Mouse (Mus musculus): Measurements from ENCODE around the gene Def6. TPM values are rescaled to one million over a fixed set of nuclear protein-coding genes. Genes with fewer than 3 reads are reported as not detected.

Gene Def6
- 24.1 and 27.3 TPM in 2 replicates for polyA plus RNA-seq (2014; fragmentation: Nextera tagmentation; extraction: Ambion mirVana)

DNA sequence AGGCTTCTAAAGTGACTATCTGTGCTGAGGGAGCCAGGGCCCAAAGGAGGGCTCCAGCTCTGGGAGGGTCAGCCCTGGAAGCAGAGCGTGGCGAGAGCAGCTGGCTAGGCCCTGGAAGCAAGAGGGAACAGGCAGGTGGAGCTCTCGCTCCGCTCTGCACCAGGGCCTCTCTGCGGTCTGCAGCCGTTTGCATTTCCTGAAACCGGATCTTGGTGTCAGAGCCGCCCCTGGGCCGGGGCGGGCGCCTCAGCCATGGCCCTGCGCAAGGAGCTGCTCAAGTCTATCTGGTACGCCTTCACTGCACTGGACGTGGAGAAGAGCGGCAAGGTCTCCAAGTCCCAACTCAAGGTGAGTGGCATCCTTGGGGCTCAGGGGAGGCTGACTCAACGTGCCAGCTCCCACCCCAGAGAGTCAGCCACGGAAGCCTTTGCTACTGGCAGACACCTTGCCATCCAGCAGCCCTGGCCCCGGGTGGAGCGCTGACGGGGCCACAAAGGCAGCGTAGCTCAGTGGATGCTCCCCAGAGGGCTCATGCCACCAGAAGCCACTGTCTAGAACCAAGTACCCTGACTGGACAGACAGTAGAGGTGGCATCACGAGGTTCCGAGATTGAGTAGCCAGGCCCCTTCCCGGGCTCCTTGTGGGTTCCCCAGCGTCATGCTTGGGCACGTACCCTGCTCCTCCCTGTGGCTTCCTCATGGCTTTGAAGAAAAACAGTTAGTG is at the start of gene Def6:
TSS of gene Def6 (plus strand) at position 188 of the 723 bp plus-strand sequence.
- peak within 1 kb of the TSS; percentile 86 for H3K27ac ChIP-seq (ENCODE audit: low read depth, low read length)
- no peaks in the 10 kb centered on the region for H3K27me3 ChIP-seq (replicated peaks; ENCODE audit: control insufficient read depth, insufficient read depth, low read length)
- H3K36me3 ChIP-seq (ENCODE audit: control insufficient read depth, insufficient read depth, low read length): no peaks in the 10 kb centered on the region
- WGBS: 7% methylated on average over 26 of the region's 26 CpGs
- no peaks in the 10 kb centered on the region for H3K9me3 ChIP-seq (ENCODE audit: control insufficient read depth, low read length)
- H3K4me3 ChIP-seq (ENCODE audit: low read depth, low read length): peak within 1 kb of the TSS; percentile 63
- peak within 1 kb of the TSS; percentile 89 for H3K4me2 ChIP-seq
- DNase-seq (ENCODE audit: low spot score) (peak; percentile 87), ATAC-seq (replicated peaks; ENCODE audit: low FRiP score) (peak; percentile 84)
- peak within 1 kb of the TSS; percentile 84 for H3K9ac ChIP-seq (ENCODE audit: low read depth, low read length)
- peaks cover 35% of the 10 kb centered on the region for H3K4me1 ChIP-seq (replicated peaks; ENCODE audit: control insufficient read depth, insufficient read depth, low read length)

DNA sequence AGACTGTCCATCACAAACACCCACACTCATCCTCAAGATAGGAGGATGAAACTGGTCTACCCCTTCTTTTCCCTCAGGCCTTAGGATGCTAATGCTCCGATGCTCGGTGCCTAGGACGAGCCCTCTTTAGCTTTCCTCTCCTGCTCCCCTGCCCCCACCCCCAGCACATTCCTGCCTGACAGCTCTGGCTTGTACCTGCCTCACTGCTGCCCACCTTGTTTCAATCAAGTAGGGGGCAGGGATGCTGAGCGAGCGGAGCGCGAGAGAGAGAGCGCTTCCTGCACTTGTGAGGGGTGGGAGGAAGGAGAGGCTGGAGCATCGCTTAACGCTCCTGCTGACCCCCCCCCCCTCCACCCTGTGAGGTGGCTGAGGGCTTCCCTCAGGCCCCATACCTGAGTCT is 47.2 kb upstream of the Def6 start:
- H3K27ac ChIP-seq (ENCODE audit: low read depth, low read length): no peak overlapping the region
- DNase-seq (ENCODE audit: low spot score) (no peak), ATAC-seq (replicated peaks; ENCODE audit: low FRiP score) (no peak)
- H3K9ac ChIP-seq (ENCODE audit: low read depth, low read length): no peak overlapping the region
- H3K36me3 ChIP-seq (ENCODE audit: control insufficient read depth, insufficient read depth, low read length): no peaks in the 10 kb centered on the region
- no peak overlapping the region for H3K4me2 ChIP-seq
- no peaks in the 10 kb centered on the region for H3K9me3 ChIP-seq (ENCODE audit: control insufficient read depth, low read length)
- peaks cover 62% of the 10 kb centered on the region for H3K27me3 ChIP-seq (replicated peaks; ENCODE audit: control insufficient read depth, insufficient read depth, low read length)
- 17% methylated on average over 10 of the region's 10 CpGs for WGBS
- 0 out of 2 replicates have a peak, but pooled peaks cover 2% of the 10 kb centered on the region for H3K4me1 ChIP-seq (replicated peaks; ENCODE audit: control insufficient read depth, insufficient read depth, low read length)
- H3K4me3 ChIP-seq (ENCODE audit: low read depth, low read length): no peak overlapping the region

DNA sequence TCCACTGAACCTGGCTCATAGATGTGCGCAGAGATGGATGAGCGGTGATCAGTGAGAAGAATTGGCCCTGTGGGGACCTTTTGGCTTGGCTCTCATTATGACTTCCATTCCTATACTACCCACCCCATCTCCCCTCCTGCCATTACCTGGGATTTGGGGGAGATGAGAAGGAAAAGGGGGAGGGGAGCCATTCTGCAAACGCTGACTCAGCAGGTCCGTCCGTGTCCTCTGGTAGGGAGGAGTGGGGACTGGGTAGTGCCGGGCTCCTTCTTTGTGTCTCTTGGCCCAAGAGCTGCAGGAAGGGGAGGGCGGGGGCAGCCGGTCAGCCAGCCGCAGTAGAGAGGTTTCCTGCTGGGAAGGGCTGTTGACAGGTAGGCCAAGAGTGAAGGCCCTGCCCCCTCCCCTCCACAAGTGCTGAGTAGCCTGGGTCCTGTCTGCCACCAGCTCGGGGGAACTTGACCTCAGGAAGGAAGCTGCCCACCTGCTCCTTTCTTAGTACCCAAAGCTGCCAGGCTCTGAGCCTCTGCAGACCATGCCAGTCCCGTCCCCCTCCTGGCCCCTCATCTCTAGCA is 46.2 kb upstream of the Def6 start:
- Histone ChIP-seq H3K27ac (ENCODE audit: low read depth, low read length) (no peak overlapping the region), H3K4me3 (ENCODE audit: low read depth, low read length) (no peak overlapping the region), H3K4me1 (replicated peaks; ENCODE audit: control insufficient read depth, insufficient read depth, low read length) (0 out of 2 replicates have a peak, but pooled peaks cover 2% of the 10 kb centered on the region), H3K27me3 (replicated peaks; ENCODE audit: control insufficient read depth, insufficient read depth, low read length) (peaks cover 62% of the 10 kb centered on the region), H3K9me3 (ENCODE audit: control insufficient read depth, low read length) (no peaks in the 10 kb centered on the region), H3K4me2 (no peak overlapping the region), H3K36me3 (ENCODE audit: control insufficient read depth, insufficient read depth, low read length) (no peaks in the 10 kb centered on the region), H3K9ac (ENCODE audit: low read depth, low read length) (no peak overlapping the region)
- 21% methylated on average over 11 of the region's 11 CpGs for WGBS
- ATAC-seq (replicated peaks; ENCODE audit: low FRiP score): no peak
- no peak for DNase-seq (ENCODE audit: low spot score)

DNA sequence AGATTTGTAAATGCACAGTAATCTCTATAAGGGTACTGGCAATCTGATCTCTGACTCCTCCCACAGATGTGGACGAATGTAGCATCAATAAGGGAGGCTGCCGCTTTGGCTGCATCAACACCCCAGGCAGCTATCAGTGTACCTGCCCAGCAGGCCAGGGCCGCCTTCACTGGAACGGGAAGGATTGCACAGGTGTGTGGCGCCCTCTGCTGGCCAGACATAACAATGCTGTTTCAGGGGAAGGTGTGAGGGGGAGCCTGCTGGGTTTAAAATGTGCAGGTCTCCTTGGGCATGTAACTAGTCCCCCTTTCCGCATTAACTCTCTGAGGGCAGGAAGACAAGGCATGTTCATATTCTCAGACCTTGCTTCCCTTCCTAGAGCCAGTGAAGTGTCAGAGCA is 43.9 kb upstream of the Def6 start:
- Histone ChIP-seq H3K27ac (ENCODE audit: low read depth, low read length) (no peak overlapping the region), H3K4me2 (no peak overlapping the region), H3K36me3 (ENCODE audit: control insufficient read depth, insufficient read depth, low read length) (0 out of 2 replicates have a peak, but pooled peaks cover 2% of the 10 kb centered on the region), H3K9ac (ENCODE audit: low read depth, low read length) (no peak overlapping the region), H3K27me3 (replicated peaks; ENCODE audit: control insufficient read depth, insufficient read depth, low read length) (peaks cover 56% of the 10 kb centered on the region), H3K4me1 (replicated peaks; ENCODE audit: control insufficient read depth, insufficient read depth, low read length) (0 out of 2 replicates have a peak, but pooled peaks cover 2% of the 10 kb centered on the region), H3K4me3 (ENCODE audit: low read depth, low read length) (no peak overlapping the region), H3K9me3 (ENCODE audit: control insufficient read depth, low read length) (no peaks in the 10 kb centered on the region)
- WGBS: 5% methylated on average over 6 of the region's 6 CpGs
- DNase-seq (ENCODE audit: low spot score) (peak; percentile 77), ATAC-seq (replicated peaks; ENCODE audit: low FRiP score) (no peak)

DNA sequence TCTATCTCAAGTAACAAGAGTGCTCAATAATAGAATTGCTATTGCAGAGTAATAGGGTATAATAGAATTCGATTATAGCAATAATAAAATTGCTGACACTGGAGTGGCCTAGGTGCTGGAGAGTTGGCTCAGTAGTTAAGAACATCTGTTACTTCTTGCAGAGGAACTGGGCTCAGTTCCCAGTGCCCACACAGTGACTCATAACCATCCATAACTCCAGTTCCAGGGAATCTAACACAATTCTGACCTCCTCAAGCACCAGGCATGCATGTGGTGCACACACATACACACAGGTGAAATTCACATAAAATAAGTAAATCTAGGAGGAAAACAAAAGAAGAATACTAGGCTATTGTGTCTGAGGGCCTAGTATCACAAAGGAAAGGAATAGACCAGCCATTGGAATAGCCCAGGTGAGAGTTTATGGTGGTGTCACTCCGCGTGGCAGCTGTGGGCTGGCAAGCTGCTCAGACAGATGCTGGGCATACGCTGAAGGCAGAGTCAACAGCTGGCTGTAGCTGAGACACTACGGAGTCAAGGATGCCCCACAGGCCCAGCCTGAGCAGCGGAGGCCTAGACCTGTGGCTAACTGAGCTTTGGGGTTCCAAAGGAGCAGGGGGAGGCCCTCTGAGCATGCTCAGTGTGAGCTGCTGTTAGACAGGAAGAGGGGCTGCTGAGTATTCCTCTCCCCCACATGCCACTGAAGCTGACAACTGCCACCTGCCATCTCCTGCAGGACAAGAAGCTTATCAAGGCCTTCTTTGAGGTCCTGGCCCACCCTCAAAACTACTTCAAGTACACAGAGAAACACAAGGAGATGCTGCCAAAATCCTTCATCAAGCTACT is 36.9 kb upstream of the Def6 start:
- H3K27ac ChIP-seq (ENCODE audit: low read depth, low read length): no peak overlapping the region

DNA sequence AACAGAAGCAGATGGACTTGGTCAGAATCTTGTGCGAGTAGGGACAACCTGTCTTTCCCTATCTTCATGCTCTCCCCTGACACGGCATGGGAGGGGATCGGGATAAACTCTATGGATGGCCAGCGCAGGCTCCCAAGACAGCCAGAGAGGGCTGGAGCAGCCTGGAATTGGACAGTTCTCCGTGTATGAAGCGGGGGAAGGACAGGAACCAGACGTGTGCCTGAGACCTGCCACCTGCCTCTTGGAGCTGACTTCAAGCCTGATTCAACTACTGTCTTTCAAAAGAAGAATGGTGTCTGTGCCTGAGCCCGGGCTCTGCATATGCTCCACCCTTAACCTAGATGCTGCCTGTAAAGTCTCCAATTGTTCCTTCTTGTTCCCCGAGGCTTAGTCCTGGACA is 34.9 kb upstream of the Def6 start:
- WGBS: 64% methylated on average over 9 of the region's 9 CpGs
- H3K27ac ChIP-seq (ENCODE audit: low read depth, low read length): no peak overlapping the region
- no peak overlapping the region for H3K4me3 ChIP-seq (ENCODE audit: low read depth, low read length)
- no peak for ATAC-seq (replicated peaks; ENCODE audit: low FRiP score)
- H3K4me1 ChIP-seq (replicated peaks; ENCODE audit: control insufficient read depth, insufficient read depth, low read length): peaks cover 6% of the 10 kb centered on the region
- no peaks in the 10 kb centered on the region for H3K9me3 ChIP-seq (ENCODE audit: control insufficient read depth, low read length)
- 0 out of 2 replicates have a peak, but pooled peaks cover 2% of the 10 kb centered on the region for H3K36me3 ChIP-seq (ENCODE audit: control insufficient read depth, insufficient read depth, low read length)
- no peak overlapping the region for H3K4me2 ChIP-seq
- H3K9ac ChIP-seq (ENCODE audit: low read depth, low read length): no peak overlapping the region
- no peak for DNase-seq (ENCODE audit: low spot score)
- no peaks in the 10 kb centered on the region for H3K27me3 ChIP-seq (replicated peaks; ENCODE audit: control insufficient read depth, insufficient read depth, low read length)

More for the DNA sequence above, 36.9 kb upstream of the Def6 start:
- Histone ChIP-seq H3K9ac (ENCODE audit: low read depth, low read length) (no peak overlapping the region), H3K4me1 (replicated peaks; ENCODE audit: control insufficient read depth, insufficient read depth, low read length) (no peaks in the 10 kb centered on the region; the same call in 1 of the 2 replicates), H3K36me3 (ENCODE audit: control insufficient read depth, insufficient read depth, low read length) (0 out of 2 replicates have a peak, but pooled peaks cover 2% of the 10 kb centered on the region), H3K4me2 (no peak overlapping the region), H3K27me3 (replicated peaks; ENCODE audit: control insufficient read depth, insufficient read depth, low read length) (no peaks in the 10 kb centered on the region), H3K4me3 (ENCODE audit: low read depth, low read length) (no peak overlapping the region), H3K9me3 (ENCODE audit: control insufficient read depth, low read length) (no peaks in the 10 kb centered on the region)
- DNase-seq (ENCODE audit: low spot score) (no peak), ATAC-seq (replicated peaks; ENCODE audit: low FRiP score) (no peak)
- WGBS: 75% methylated on average over 6 of the region's 6 CpGs

DNA sequence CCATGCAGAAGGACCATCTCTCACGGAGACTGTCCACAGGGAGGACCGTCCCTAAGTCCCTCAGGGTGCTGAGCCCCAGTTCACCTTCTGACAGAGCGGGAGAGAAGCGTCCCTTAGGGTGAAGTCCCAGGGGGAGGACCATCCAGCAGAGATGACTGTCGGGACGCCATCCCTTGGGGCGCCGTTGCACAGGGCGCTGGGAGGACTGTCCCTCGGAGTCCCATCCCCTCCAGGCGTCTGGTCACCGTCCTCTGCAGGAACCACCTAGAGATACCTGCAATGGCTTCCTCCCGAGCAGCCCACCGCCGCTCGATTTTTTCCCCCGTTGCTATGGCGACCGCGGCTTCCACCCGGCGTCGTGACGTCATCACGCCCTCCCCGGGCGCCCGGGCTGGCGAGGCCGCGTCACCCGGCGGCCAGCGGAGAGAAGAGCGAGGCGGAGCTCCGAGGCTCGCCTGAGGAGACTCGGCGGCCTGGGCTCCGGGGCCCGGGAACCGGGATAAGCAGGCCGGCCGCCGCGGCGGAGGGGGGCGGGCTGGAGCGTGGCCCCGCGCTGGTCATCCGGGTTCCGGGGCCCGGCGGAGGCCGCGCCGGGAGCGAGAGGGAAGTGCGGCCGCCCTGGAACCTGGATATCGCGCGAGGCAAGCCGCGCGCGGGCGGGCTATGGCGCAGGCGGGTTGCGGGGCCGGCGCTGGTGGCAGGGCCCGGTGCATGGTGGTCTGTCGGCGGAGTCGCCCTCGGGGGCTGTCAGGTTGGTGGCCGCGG is 30.6 kb upstream of the Def6 start, which contains the start of gene Zfp523:
TSS of gene Zfp523 (plus strand) at position 355 of the 765 bp plus-strand sequence.
- Histone ChIP-seq H3K27me3 (replicated peaks; ENCODE audit: control insufficient read depth, insufficient read depth, low read length) (no peaks in the 10 kb centered on the region), H3K36me3 (ENCODE audit: control insufficient read depth, insufficient read depth, low read length) (no peaks in the 10 kb centered on the region), H3K4me2 (peak within 1 kb of the TSS; percentile 91), H3K27ac (ENCODE audit: low read depth, low read length) (peak within 1 kb of the TSS; percentile 84), H3K4me1 (replicated peaks; ENCODE audit: control insufficient read depth, insufficient read depth, low read length) (peaks cover 24% of the 10 kb centered on the region), H3K9me3 (ENCODE audit: control insufficient read depth, low read length) (no peaks in the 10 kb centered on the region), H3K4me3 (ENCODE audit: low read depth, low read length) (peak within 1 kb of the TSS; percentile 81), H3K9ac (ENCODE audit: low read depth, low read length) (peak within 1 kb of the TSS; percentile 93)
- ATAC-seq (replicated peaks; ENCODE audit: low FRiP score) (peak; percentile 82), DNase-seq (ENCODE audit: low spot score) (peak; percentile 89)
- under 1% methylated on average over 75 of the region's 82 CpGs for WGBS

DNA sequence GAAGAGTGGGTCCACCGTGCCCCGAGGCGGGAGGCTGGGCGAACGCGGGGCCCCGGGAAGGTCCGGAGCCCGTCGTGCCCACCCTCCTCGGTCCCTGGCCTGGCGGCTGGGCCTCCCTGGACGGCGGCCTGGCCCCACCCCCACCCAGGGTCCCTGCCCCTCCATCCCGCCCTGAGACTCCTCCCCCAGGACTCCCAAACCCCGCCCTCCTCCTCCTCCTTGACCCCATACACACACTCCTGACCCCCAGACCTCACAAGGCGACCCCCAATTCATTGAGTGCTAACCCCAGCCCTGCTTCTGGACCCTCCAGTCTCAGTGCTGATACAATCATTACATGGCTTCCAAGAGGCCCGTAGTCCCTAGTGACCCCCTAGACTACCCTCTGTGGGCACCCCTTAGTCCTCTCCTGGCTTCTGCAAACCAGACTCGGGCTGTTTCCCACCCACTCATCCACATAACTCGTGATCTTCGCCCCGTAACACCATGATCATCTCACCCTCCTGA is 30.0 kb upstream of the Def6 start:
- H3K4me3 ChIP-seq (ENCODE audit: low read depth, low read length): peak overlapping the region; percentile 81
- H3K9me3 ChIP-seq (ENCODE audit: control insufficient read depth, low read length): no peaks in the 10 kb centered on the region
- H3K9ac ChIP-seq (ENCODE audit: low read depth, low read length): peak overlapping the region; percentile 93
- no peaks in the 10 kb centered on the region for H3K36me3 ChIP-seq (ENCODE audit: control insufficient read depth, insufficient read depth, low read length)
- H3K4me2 ChIP-seq: peak overlapping the region; percentile 91
- H3K4me1 ChIP-seq (replicated peaks; ENCODE audit: control insufficient read depth, insufficient read depth, low read length): peaks cover 24% of the 10 kb centered on the region
- ATAC-seq (replicated peaks; ENCODE audit: low FRiP score) (peak; percentile 66), DNase-seq (ENCODE audit: low spot score) (no peak)
- no peaks in the 10 kb centered on the region for H3K27me3 ChIP-seq (replicated peaks; ENCODE audit: control insufficient read depth, insufficient read depth, low read length)
- H3K27ac ChIP-seq (ENCODE audit: low read depth, low read length): peak overlapping the region; percentile 84
- 13% methylated on average over 14 of the region's 22 CpGs for whole genome bisulfite sequencing

Measured in liver, embryonic 11.5 days (tissue).